Mouse (Mus musculus): ENCODE results near the gene Creb3.

Creb3 gene

DNA sequence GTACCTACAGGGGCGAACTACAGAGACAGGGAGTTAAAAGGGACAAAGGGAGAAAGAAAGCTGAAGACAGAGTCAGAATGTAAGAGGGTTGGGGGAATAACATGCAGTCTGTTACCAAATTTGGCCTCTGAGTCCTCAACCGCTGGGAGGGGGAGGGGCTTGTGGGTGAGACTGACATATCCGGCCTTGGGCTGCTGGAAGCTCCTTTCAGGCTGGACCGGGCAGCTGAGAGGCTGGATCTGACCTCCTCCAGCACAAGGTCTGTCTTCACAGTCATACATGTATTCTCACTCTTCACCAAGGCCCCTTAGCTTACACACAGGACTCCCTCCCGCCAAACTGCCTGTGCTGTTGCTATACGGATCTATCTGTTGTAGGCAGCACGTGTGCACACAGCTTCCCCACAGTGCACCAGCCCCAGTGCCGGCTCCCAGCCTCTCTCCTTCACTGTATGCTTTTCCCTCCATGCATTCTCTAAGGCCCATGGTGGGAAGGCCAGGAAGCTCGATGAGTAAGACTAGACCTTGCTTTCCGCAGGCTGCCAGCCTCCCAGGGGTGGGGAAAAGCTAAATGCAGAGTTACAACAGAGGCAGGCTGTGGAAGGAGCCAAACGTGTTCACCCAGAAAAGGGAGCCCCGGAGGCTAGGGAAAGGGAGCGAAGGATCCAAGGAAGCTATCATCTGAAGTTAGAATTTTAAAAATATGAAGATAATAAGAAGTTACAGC lies 3.3 kb upstream of the Creb3 start:
- DNase-seq, result peak; percentile 73

DNA sequence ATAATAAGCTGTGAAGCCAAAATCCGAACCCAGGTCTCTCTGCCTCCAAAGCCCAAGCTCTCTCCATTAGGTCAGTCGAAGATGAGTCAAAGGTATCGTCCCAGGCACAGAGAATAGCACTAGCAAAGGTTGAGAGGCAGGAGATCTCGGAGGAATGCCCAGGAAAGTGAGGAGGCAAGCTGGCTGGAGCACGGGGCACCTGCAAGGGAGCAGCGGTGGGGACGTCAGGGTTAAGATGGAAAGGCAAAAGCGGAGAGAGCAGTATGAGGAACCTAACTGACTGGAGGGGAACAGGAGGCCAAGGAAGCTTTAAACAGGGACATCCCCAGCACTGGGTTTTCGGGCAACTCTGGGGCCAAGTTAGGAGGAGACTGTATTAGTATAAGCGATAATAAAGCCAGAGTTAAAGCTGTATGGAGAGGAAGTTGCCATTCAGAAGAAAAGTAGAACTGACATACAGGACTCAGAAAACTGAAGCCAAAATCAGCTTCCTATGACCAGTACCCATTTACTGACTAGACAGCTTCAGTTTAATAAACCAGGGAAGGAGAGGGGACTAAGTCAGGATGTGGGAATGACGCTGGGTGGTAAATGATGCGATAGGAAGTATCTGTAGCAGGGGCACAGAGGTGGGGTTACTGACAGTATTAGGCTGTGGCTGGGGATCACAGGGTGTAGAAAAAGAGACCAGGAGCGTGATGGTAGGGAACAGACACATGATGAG lies 2.5 kb upstream of the Creb3 start:
- DNase-seq, result no peak

DNA sequence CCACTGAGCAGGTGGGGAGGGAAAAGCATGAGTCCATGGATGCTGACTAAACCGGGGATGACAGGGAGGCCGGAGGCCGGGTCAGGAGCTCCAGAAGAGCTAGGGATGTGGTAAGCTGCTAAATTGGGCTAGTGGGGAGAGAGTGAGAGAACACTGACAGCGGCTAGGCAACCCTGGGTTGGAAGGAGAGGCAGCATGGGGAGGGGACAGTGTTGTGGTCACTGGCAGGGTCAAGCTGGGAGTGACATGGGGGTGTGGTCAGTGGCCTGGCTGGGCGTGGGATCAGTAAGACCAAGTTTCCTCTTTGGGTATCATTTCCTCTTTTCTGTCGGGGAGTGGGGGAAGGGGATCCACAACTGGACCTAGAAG lies 1.9 kb upstream of the Creb3 start:
- DNase-seq, result peak; percentile 62

GRCm38 (mm10) chr4:43560976-43561375 lies 1.2 kb upstream of the Creb3 start:
- DNase-seq, result no peak

GRCm38 (mm10) chr4:43561436-43561996 lies 616 bp upstream of the Creb3 start:
- DNase-seq, result no peak

DNA sequence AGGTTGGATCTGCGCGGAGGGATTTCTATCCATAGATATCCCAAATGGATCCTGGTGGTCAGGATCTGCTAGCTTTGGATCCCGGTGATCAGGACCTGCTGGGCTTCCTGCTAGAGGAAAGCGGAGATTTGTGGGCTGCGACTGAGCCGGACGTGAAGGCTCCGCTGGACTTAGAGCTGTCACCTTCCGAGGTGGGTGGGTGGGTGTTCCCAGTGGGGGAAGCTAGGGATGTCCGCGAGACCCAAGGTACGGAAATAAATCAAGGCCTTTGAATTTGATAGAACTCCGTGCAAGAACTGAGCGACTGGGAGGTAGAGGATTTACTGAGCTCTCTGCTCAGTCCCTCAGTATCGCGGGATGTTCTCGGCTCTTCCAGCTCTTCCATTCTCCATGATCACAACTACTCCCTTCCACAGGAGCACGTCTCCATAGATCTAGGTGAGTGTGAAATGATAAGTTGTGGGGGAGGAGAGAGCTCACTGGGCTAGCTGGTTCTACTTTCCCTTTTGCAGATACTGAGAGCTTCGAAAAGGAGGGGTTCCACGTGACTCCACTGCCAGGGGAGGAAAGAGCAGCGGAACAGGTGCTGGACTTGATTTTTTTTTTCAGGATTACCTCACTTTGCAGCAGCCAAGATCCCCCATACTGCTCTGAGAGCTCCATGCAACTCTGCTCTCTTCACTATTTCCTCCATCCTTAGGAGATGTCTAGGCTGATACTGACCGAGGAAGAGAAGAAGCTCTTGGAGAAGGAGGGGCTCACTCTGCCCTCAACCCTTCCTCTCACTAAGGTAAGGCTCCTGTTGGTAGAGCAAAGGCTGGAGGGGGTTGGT lies 853 bp downstream of the Creb3 start:
- DNase-seq, result peak; percentile 28

GRCm38 (mm10) chr4:43563601-43563875 lies 1.4 kb downstream of the Creb3 start:
- DNase-seq, result no peak

DNA sequence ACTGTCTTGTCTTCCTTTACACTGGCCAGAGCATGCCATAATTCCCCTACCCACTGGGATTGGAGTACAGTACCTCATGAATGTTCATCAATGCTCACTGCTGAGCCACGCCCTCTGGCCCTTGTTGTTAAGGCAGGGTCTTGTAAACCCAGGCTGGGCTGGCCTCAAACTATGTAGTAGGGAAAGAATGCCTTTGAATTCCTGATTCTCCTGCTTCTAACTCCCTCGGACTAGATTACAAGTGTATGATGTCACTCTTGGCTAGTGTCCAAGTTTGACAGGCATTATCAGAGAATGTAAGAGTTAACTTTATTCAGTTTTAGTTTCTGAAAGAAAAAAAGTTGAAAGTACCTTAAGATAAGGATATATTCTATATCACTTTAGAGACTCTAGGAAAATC lies 2.1 kb downstream of the Creb3 start:
- no peak for DNase-seq

- DNase-seq, result no peak
Observed at GRCm38 (mm10) chr4:43567140-43567539, 5.0 kb downstream of the Creb3 start.

- DNase-seq, result no peak
Observed at GRCm38 (mm10) chr4:43571395-43572045, 9.4 kb downstream of the Creb3 start.

DNA sequence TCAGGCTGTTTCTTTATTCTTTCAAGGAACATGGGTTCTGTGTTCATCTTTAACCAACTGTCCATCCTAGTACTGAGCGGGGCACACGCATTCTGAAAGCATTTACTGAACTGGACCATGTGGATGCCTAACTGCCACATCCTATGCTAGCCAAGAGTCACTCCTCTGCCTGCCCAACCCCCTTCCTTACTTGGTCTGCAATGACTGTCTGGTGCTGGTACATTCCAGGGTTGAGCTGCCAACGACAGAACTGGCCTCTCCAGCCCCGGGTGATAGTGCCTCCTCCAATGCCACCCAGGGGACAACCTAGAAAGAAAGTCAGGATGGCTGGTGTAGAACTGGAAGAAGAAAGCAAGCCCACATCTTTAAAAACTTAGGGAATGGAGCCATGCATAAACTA lies 11.4 kb downstream of the Creb3 start:
- DNase-seq, result no peak

DNA sequence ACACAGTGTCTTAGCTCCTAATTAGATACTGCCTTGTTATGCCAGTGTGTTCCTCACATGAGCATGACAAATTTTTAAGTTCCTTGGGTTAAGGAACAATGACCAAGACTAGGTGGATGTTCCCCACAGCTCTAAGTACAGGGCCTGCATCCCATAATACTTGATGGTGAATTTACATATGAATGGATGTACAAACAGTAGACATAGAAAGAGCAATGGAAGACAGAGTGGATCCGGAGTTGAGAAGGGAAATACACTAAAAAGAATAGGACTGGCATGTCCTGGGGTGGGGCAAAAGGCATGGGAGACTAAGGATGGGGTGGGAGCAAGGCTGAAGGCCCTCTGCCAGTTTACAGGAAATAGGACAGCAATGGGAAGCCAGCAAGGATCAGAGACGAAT lies 13.2 kb downstream of the Creb3 start:
- DNase-seq, result no peak

DNA sequence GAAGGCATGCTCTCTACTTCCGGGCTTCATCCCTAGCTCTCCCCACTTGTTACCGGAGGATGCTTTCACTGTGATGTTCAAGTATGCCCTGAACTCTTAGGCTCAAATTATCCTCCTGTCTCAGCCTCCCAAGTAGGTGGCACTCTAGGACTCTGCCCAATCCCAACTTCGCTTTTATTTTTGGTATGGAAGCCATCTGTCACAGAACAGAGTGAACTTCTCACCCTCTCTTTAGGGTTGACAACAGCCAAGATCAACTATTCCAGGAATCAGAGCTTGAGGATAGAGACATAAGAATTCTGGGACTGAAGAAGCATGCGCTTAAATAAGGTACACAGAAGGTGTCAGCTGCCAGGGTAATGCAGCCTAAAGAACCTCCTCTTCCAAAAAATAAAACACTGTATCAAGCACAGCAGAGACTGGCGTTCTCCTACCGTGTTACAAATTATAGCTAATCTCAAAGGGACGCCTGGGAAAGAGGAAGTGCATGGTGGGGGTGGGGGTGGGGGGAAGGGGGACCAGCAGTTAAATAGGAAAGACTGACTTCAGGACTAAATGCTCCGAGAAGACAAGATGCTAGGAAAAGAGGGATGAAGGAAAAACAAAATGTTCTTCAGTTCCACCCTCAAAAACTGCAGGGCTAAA lies 15.2 kb downstream of the Creb3 start:
- DNase-seq, result no peak

DNA sequence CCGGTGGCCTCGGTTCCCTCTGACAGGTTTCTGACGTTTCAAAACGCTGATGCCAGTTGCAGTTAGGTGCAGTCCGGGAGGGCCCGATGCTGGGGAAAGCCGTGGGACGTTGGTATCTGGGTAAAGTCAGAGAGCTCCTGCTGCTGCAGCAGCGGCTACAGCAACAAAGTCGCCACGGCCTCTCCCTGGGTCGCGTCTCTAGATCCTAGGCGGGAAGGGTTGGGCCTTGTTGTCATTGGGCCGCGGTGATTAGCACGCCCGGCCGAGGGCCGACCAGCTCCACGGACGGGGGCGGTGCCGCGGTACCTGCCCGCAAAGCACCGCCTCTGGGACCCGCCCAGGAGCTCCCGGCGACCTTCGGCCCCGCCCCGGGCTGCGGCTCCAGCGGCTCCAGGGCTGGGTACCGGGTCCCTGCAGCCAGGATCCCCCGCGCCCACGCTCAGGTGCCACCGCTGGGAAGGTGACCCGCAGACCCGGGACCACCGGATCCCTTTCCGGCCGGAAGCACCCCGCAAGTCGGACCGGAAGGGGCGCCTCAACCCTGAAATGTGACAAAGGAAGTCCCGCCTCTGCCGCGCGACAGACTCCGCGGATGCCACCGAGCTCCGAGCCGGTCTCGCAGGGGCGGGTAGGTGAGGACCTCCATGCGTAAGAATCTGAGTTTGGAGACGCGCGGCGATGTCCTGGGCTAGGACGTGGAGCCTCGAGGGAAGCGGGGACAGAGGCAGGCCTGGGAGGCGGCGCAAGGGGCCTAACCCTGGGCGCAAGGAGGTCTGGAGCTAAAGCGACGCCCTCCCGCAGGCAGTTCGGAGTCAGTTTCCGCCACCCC lies 16.5 kb downstream of the Creb3 start, which contains the start of the genes Rgp1 and Gba2:
Gene Rgp1 (plus strand): TSS at position 340 of the 829 bp plus-strand sequence.
Gene Gba2 (minus strand): TSS at position 498 of the 829 bp plus-strand sequence.
- peak; percentile 93 for DNase-seq

- no peak for DNase-seq
Observed at GRCm38 (mm10) chr4:43579256-43579655, 17.1 kb downstream of the Creb3 start.

DNA sequence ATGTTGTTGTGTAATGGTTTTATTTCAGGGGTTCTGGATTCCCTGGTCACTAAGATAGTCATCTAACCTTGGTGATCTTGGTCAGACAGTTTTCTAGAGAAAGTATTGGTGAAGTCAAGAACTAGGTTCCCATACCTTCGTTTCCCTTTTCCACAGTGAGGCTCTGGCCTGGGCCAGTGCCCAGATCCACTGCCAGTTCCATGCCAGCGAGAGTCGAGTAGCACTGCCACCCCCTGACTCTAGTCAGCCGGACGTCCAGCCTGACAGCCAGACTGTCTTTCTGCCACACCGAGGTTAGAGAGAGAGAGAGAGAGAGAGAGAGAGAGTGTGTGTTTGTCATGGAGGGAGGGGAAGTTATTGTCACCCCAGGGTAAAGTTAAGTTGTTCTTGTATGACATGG lies 17.6 kb downstream of the Creb3 start:
- no peak for DNase-seq

DNA sequence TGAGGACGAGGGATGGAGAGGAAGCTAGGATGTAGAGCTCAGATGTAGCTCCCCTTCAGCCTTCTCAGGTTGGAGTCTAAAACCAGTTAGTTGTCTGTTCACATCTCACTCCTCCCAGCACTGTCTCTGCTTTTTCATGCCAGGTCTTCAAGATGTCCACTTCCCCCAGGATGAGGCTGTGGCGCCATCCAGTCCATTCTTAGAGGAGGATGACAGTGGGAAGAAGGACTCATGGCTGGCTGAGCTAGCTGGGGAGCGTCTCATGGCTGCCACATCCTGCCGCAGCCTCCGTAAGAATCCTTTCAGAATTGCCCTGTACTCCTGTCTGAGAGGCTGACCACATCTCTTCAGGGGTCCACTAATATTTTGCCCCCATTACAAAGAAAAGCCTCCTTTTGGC lies 18.6 kb downstream of the Creb3 start:
- no peak for DNase-seq

DNA sequence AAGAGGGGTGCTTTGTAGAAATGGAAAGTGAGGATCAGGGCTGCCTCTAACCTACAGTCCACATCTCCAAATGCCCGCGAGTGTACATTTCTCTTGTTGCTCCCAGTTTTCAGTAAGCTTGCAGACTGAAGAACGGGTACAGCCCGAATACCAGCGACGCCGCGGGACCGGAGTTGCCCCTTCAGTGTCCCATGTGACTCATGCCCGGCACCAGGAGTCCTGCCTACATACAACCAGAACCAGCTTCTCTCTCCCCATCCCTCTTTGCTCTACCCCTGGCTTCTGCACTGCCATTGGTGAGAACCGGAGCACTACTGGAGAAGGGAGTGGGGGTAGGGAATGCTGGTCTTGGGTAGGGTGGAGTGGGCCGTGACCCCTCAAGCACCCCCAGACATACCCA lies 19.2 kb downstream of the Creb3 start:
- no peak for DNase-seq

GRCm38 (mm10) chr4:43582241-43582640 lies 20.1 kb downstream of the Creb3 start:
- DNase-seq, result no peak

DNA sequence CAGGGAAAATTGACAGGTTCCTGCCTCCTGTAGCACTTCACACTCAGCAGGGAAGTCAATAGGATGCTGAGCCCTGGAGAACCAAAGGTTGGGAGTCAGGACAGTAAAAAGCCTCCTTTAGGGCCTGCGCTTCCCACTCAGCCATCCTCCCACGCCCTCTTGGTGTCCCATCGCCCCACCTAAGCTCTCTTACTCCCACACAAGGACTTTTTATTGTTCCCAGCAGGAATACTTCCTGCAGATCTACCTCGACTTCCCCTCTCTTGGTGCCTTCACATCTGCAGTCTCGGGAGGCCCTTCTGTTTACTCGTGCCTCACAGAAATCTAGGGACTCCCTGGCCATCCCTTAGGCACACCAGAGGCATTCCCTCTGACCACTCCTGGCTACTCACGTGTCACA lies 21.3 kb downstream of the Creb3 start:
- no peak for DNase-seq

Measured in kidney, adult 11 months (tissue).